Mouse (Mus musculus): ENCODE results near the gene Atmin. TPM values are rescaled to one million over a fixed set of nuclear protein-coding genes. Genes with fewer than 3 reads are reported as not detected.

Atmin gene
- polyA plus RNA-seq, 1 experiment from 2014 or later: 12.5 TPM

- H3K27me3 ChIP-seq (replicated peaks; ENCODE audit: control insufficient read depth, insufficient read depth, low read length): no peaks in the 10 kb centered on the region
- H3K27ac ChIP-seq (ENCODE audit: low read depth): peak overlapping the region; percentile 84; the same call in 1 of the 2 replicates
- H3K4me2 ChIP-seq (ENCODE audit: low read length): peak overlapping the region; percentile 71
- H3K9me3 ChIP-seq (ENCODE audit: control insufficient read depth, low read length): no peaks in the 10 kb centered on the region
- ATAC-seq (replicated peaks; ENCODE audit: low FRiP score, low TSS enrichment, low read depth) (no peak), DNase-seq (ENCODE audit: low spot score) (no peak)
- peak overlapping the region; percentile 83 for H3K4me3 ChIP-seq (ENCODE audit: low read depth, low read length)
- peaks cover 25% of the 10 kb centered on the region for H3K36me3 ChIP-seq (ENCODE audit: control insufficient read depth, insufficient read depth, low read length)
- 28% methylated on average over 17 of the region's 17 CpGs for WGBS
- peaks cover 11% of the 10 kb centered on the region; the same call in 1 of the 2 replicates for H3K4me1 ChIP-seq (replicated peaks; ENCODE audit: control insufficient read depth, insufficient read depth, low read length)
- peak overlapping the region; percentile 83 for H3K9ac ChIP-seq (ENCODE audit: low read length)
Measured at GRCm38 (mm10) chr8:116922060-116922757, 21.0 kb upstream of the Atmin start.

DNA sequence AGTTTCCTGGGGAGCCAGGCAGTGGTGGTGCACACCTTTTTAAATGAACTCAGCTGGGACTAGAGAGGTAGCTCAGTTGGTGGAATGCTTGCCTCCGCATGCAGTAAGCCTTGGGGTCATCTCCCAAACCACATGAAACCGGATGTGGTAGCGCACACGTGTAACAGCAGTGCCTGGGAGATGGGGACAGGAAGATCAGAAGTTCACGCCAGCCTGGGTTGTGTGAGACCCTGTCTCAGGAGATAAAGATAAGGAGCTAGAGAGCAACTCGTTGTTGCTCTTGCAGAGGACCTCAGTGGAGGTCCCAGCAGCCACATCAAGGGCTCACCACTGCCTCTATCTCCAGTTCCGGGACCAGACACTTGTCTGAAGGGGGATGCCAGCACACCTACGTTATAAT is 19.7 kb upstream of the Atmin start:
- H3K9ac ChIP-seq (ENCODE audit: low read length): no peak overlapping the region
- H3K27me3 ChIP-seq (replicated peaks; ENCODE audit: control insufficient read depth, insufficient read depth, low read length): no peaks in the 10 kb centered on the region
- no peaks in the 10 kb centered on the region for H3K9me3 ChIP-seq (ENCODE audit: control insufficient read depth, low read length)
- ATAC-seq (replicated peaks; ENCODE audit: low FRiP score, low TSS enrichment, low read depth) (no peak), DNase-seq (ENCODE audit: low spot score) (no peak)
- H3K4me2 ChIP-seq (ENCODE audit: low read length): no peak overlapping the region
- peaks cover 38% of the 10 kb centered on the region for H3K36me3 ChIP-seq (ENCODE audit: control insufficient read depth, insufficient read depth, low read length)
- H3K27ac ChIP-seq (ENCODE audit: low read depth): no peak overlapping the region
- 93% methylated on average over 8 of the region's 8 CpGs for WGBS
- H3K4me1 ChIP-seq (replicated peaks; ENCODE audit: control insufficient read depth, insufficient read depth, low read length): peaks cover 11% of the 10 kb centered on the region; the same call in 1 of the 2 replicates
- no peak overlapping the region for H3K4me3 ChIP-seq (ENCODE audit: low read depth, low read length)

DNA sequence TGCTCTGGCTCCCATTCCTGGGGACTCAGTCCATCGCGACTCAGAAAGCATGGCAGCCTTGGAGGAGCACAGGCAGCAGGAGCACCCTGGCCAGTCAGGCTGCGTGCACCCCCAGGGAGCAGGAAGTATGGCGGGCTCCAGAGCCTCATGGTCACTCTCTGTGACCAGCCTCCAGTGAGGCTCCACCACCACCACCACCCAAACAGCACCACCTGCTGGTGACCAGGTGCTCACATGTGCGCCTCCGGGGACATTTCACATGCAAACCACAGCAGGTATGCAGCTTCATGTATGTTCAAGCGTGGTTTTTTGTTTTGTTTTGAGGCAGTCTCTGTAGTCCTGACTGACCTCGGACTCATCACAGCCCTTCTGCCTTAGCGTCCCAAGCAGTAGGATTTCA is 15.3 kb upstream of the Atmin start:
- no peak overlapping the region for H3K27ac ChIP-seq (ENCODE audit: low read depth)
- DNase-seq (ENCODE audit: low spot score): no peak
- H3K27me3 ChIP-seq (replicated peaks; ENCODE audit: control insufficient read depth, insufficient read depth, low read length): no peaks in the 10 kb centered on the region
- H3K4me3 ChIP-seq (ENCODE audit: low read depth, low read length): no peak overlapping the region
- no peak for ATAC-seq (replicated peaks; ENCODE audit: low FRiP score, low TSS enrichment, low read depth)
- H3K36me3 ChIP-seq (ENCODE audit: control insufficient read depth, insufficient read depth, low read length): peaks cover 72% of the 10 kb centered on the region
- H3K9ac ChIP-seq (ENCODE audit: low read length): no peak overlapping the region
- H3K4me1 ChIP-seq (replicated peaks; ENCODE audit: control insufficient read depth, insufficient read depth, low read length): no peaks in the 10 kb centered on the region
- H3K9me3 ChIP-seq (ENCODE audit: control insufficient read depth, low read length): no peaks in the 10 kb centered on the region
- WGBS: 83% methylated on average over 9 of the region's 9 CpGs
- no peak overlapping the region for H3K4me2 ChIP-seq (ENCODE audit: low read length)

- Histone ChIP-seq H3K27ac (ENCODE audit: low read depth) (no peak overlapping the region), H3K9me3 (ENCODE audit: control insufficient read depth, low read length) (no peaks in the 10 kb centered on the region), H3K36me3 (ENCODE audit: control insufficient read depth, insufficient read depth, low read length) (peaks cover 77% of the 10 kb centered on the region), H3K4me3 (ENCODE audit: low read depth, low read length) (no peak overlapping the region), H3K4me2 (ENCODE audit: low read length) (no peak overlapping the region), H3K4me1 (replicated peaks; ENCODE audit: control insufficient read depth, insufficient read depth, low read length) (no peaks in the 10 kb centered on the region), H3K27me3 (replicated peaks; ENCODE audit: control insufficient read depth, insufficient read depth, low read length) (no peaks in the 10 kb centered on the region), H3K9ac (ENCODE audit: low read length) (no peak overlapping the region)
- DNase-seq (ENCODE audit: low spot score): no peak
- ATAC-seq (replicated peaks; ENCODE audit: low FRiP score, low TSS enrichment, low read depth): no peak
- WGBS: 90% methylated on average over 5 of the region's 5 CpGs
Measured at GRCm38 (mm10) chr8:116928588-116928987, 14.6 kb upstream of the Atmin start.

GRCm38 (mm10) chr8:116934976-116935375 is 8.2 kb upstream of the Atmin start:
- Histone ChIP-seq H3K4me3 (ENCODE audit: low read depth, low read length) (no peak overlapping the region), H3K4me1 (replicated peaks; ENCODE audit: control insufficient read depth, insufficient read depth, low read length) (no peaks in the 10 kb centered on the region), H3K4me2 (ENCODE audit: low read length) (no peak overlapping the region), H3K27me3 (replicated peaks; ENCODE audit: control insufficient read depth, insufficient read depth, low read length) (no peaks in the 10 kb centered on the region), H3K9me3 (ENCODE audit: control insufficient read depth, low read length) (no peaks in the 10 kb centered on the region), H3K36me3 (ENCODE audit: control insufficient read depth, insufficient read depth, low read length) (peaks cover 77% of the 10 kb centered on the region), H3K27ac (ENCODE audit: low read depth) (no peak overlapping the region), H3K9ac (ENCODE audit: low read length) (no peak overlapping the region)
- WGBS: 89% methylated on average over 4 of the region's 4 CpGs
- no peak for DNase-seq (ENCODE audit: low spot score)
- no peak for ATAC-seq (replicated peaks; ENCODE audit: low FRiP score, low TSS enrichment, low read depth)

GRCm38 (mm10) chr8:116935506-116935905 is 7.7 kb upstream of the Atmin start:
- Histone ChIP-seq H3K9me3 (ENCODE audit: control insufficient read depth, low read length) (no peaks in the 10 kb centered on the region), H3K4me1 (replicated peaks; ENCODE audit: control insufficient read depth, insufficient read depth, low read length) (no peaks in the 10 kb centered on the region), H3K4me3 (ENCODE audit: low read depth, low read length) (no peak overlapping the region), H3K4me2 (ENCODE audit: low read length) (no peak overlapping the region), H3K9ac (ENCODE audit: low read length) (no peak overlapping the region), H3K27ac (ENCODE audit: low read depth) (no peak overlapping the region), H3K36me3 (ENCODE audit: control insufficient read depth, insufficient read depth, low read length) (peaks cover 75% of the 10 kb centered on the region), H3K27me3 (replicated peaks; ENCODE audit: control insufficient read depth, insufficient read depth, low read length) (no peaks in the 10 kb centered on the region)
- 87% methylated on average over 6 of the region's 6 CpGs for WGBS
- no peak for DNase-seq (ENCODE audit: low spot score)
- ATAC-seq (replicated peaks; ENCODE audit: low FRiP score, low TSS enrichment, low read depth): no peak

- Histone ChIP-seq H3K4me1 (replicated peaks; ENCODE audit: control insufficient read depth, insufficient read depth, low read length) (peaks cover 8% of the 10 kb centered on the region), H3K9me3 (ENCODE audit: control insufficient read depth, low read length) (no peaks in the 10 kb centered on the region), H3K9ac (ENCODE audit: low read length) (no peak overlapping the region), H3K27ac (ENCODE audit: low read depth) (no peak overlapping the region), H3K36me3 (ENCODE audit: control insufficient read depth, insufficient read depth, low read length) (peaks cover 14% of the 10 kb centered on the region), H3K4me3 (ENCODE audit: low read depth, low read length) (peak overlapping the region; percentile 96; the same call in 1 of the 2 replicates), H3K4me2 (ENCODE audit: low read length) (peak overlapping the region; percentile 91), H3K27me3 (replicated peaks; ENCODE audit: control insufficient read depth, insufficient read depth, low read length) (no peaks in the 10 kb centered on the region)
- DNase-seq (ENCODE audit: low spot score) (no peak), ATAC-seq (replicated peaks; ENCODE audit: low FRiP score, low TSS enrichment, low read depth) (no peak)
- 78% methylated on average over 12 of the region's 12 CpGs for WGBS
Measured at GRCm38 (mm10) chr8:116942284-116943058, 722 bp upstream of the Atmin start.

GRCm38 (mm10) chr8:116943555-116944384 is 577 bp downstream of the Atmin start:
- no peaks in the 10 kb centered on the region for H3K9me3 ChIP-seq (ENCODE audit: control insufficient read depth, low read length)
- DNase-seq (ENCODE audit: low spot score): peak; percentile 71
- peak overlapping the region; percentile 91 for H3K4me2 ChIP-seq (ENCODE audit: low read length)
- H3K27me3 ChIP-seq (replicated peaks; ENCODE audit: control insufficient read depth, insufficient read depth, low read length): no peaks in the 10 kb centered on the region
- peak; percentile 70 for ATAC-seq (replicated peaks; ENCODE audit: low FRiP score, low TSS enrichment, low read depth)
- 0 out of 2 replicates have a peak, but pooled peaks cover 2% of the 10 kb centered on the region for H3K36me3 ChIP-seq (ENCODE audit: control insufficient read depth, insufficient read depth, low read length)
- H3K27ac ChIP-seq (ENCODE audit: low read depth): no peak overlapping the region
- peak overlapping the region; percentile 96 for H3K4me3 ChIP-seq (ENCODE audit: low read depth, low read length)
- WGBS: under 1% methylated on average over 62 of the region's 62 CpGs
- H3K4me1 ChIP-seq (replicated peaks; ENCODE audit: control insufficient read depth, insufficient read depth, low read length): peaks cover 8% of the 10 kb centered on the region
- peak overlapping the region; percentile 84 for H3K9ac ChIP-seq (ENCODE audit: low read length)
